In the genomic region with DNA sequence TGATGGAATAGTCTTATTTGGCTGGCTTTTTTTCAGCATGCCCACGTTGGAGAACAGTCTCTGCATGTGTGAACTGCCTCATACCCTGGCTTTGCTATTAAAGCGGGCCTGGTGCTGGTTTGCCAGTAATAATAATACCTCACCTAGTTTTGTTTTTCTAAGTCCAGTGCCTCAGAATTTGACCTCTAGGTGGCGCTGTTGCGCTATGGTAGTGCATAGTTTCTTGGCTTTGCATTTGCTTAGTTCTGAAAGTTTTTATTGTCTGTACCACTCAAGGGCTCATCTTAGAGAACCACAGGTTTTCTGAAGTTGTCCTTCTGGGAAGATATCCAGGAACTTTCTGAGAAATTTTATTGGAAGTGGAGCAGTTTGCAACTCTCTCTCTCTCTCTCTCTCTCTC, we compare ENCODE assay signal across 9 mouse cellular contexts. TPM values are rescaled to one million over a fixed set of nuclear protein-coding genes. Genes with fewer than 3 reads are reported as not detected.
DNase-seq lines count a peak whose midpoint lies in the region; ATAC-seq lines count a peak whose summit lies in the region.
"Had no signal": no experiment of that assay in that cellular context is flagged by ENCODE, and none has a peak within 500 bp of the region (broad histone marks: within the 10 kb centered on the region; RNA-seq: fewer than 3 reads in every experiment).

No protein-coding gene starts in this region.

- H3K36me3 ChIP-seq in hindbrain, embryonic 10.5 days: peaks cover 27% of the 10 kb centered on the region
- H3K36me3 ChIP-seq in hindbrain, embryonic 13.5 days: peaks cover 25% of the 10 kb centered on the region

- no peaks in the 10 kb centered on the region for H3K9me3 ChIP-seq in hindbrain, embryonic 10.5 days
- no peaks in the 10 kb centered on the region for H3K9me3 ChIP-seq in hindbrain, embryonic 13.5 days
- H3K9me3 ChIP-seq: embryonic facial prominence, embryonic 13.5 days had no signal

- no peak overlapping the region for H3K9ac ChIP-seq in hindbrain, embryonic 13.5 days
- H3K9ac ChIP-seq: embryonic facial prominence, embryonic 13.5 days had no signal

- WGBS in hindbrain, embryonic 10.5 days: 2% methylated on average over 4 of the region's 4 CpGs
- WGBS in hindbrain, embryonic 13.5 days: 10% methylated on average over 4 of the region's 4 CpGs

- intact Hi-C loops in heart, postnatal 36 days (cut with DNase I): loop anchor here (2.0 kb wide), 1 partner anchor 735 kb away; no protein-coding TSS in a partner anchor
- intact Hi-C loops in left cerebral cortex, postnatal 14 days (cut with DNase I): loop anchor here (5.0 kb wide), 1 partner anchor 737 kb away; no protein-coding TSS in a partner anchor

- H3K27ac ChIP-seq in hindbrain, embryonic 10.5 days: no peak overlapping the region
- H3K27ac ChIP-seq in hindbrain, embryonic 13.5 days: no peak overlapping the region
- H3K27ac ChIP-seq: embryonic facial prominence, embryonic 13.5 days had no signal

- DNase-seq in hindbrain, embryonic 10.5 days (ENCODE audit: low spot score): peak; percentile 77
- peak; percentile 84 for DNase-seq in ZHBTc4 (ENCODE audit: low read depth, low spot score)
- peak; percentile 90 for DNase-seq in embryo, embryonic 10 days (ENCODE audit: low spot score)
- DNase-seq in heart, postnatal 36 days: peak; percentile 66 to 80
- peak; percentile 77 to 88 for DNase-seq in left cerebral cortex, postnatal 14 days (ENCODE audit: low spot score in 2 of 2)
- peak; percentile 75 for DNase-seq in thymus, postnatal 0 days (ENCODE audit: low spot score)

- H3K4me2 ChIP-seq in hindbrain, embryonic 13.5 days: no peak overlapping the region
- H3K4me2 ChIP-seq: embryonic facial prominence, embryonic 13.5 days had no signal

- H3K27me3 ChIP-seq in hindbrain, embryonic 10.5 days (ENCODE audit: insufficient read depth, poor library complexity, severe bottlenecking): no peaks in the 10 kb centered on the region
- H3K27me3 ChIP-seq in hindbrain, embryonic 13.5 days: peaks cover 5% of the 10 kb centered on the region; the same call in 1 of the 2 replicates
- H3K27me3 ChIP-seq: embryonic facial prominence, embryonic 13.5 days had no signal

- H3K4me3 ChIP-seq in hindbrain, embryonic 10.5 days: no peak overlapping the region
- H3K4me3 ChIP-seq in hindbrain, embryonic 13.5 days: no peak overlapping the region
- H3K4me3 ChIP-seq: embryonic facial prominence, embryonic 13.5 days had no signal

- no peak for ATAC-seq in hindbrain, embryonic 13.5 days (ENCODE audit: low FRiP score)
- ATAC-seq in neutrophil, adult 5-6 weeks (ENCODE audit: extremely low read depth, insufficient number of reproducible peaks, low FRiP score, poor library complexity, severe bottlenecking): peak; percentile 58; the same call in 1 of the 2 replicates

- no peaks in the 10 kb centered on the region for H3K4me1 ChIP-seq in hindbrain, embryonic 10.5 days (replicated peaks)
- no peaks in the 10 kb centered on the region for H3K4me1 ChIP-seq in hindbrain, embryonic 13.5 days (replicated peaks)
- H3K4me1 ChIP-seq: embryonic facial prominence, embryonic 13.5 days had no signal

RNA-seq across cellular contexts. Expression of gene 4930535I16Rik, which starts 22.0 kb away (rescaled TPM):
- not detected in 2 replicates for polyA plus RNA-seq in hindbrain, embryonic 10.5 days (2016; fragmentation: Nextera tagmentation; extraction: Ambion mirVana)
- polyA plus RNA-seq in hindbrain, embryonic 13.5 days (2015; fragmentation: Nextera tagmentation; extraction: Ambion mirVana): not detected in 2 replicates
- total RNA-seq in heart, postnatal 36 days (2021): not detected
- not detected for total RNA-seq in left cerebral cortex, postnatal 14 days (2021)
- not detected in 2 replicates for total RNA-seq in neutrophil, adult 5-6 weeks (2017)
- not detected in 2 replicates for polyA plus RNA-seq in thymus, postnatal 0 days (2015; fragmentation: Nextera tagmentation; extraction: Ambion mirVana)
- polyA plus RNA-seq: embryonic facial prominence, embryonic 13.5 days had no signal

RNA-seq across cellular contexts. Expression of gene Rragc, which starts 22.6 kb away (rescaled TPM):
- polyA plus RNA-seq in hindbrain, embryonic 10.5 days (2016; fragmentation: Nextera tagmentation; extraction: Ambion mirVana): 40.6 and 47.1 TPM in 2 replicates
- polyA plus RNA-seq in hindbrain, embryonic 13.5 days (2015; fragmentation: Nextera tagmentation; extraction: Ambion mirVana): 46.3 and 47.0 TPM in 2 replicates
- 10 to 100 TPM; 39.8 to 40.0 TPM for total RNA-seq in heart, postnatal 36 days (2021)
- 10 to 100 TPM; 52.2 to 53.1 TPM for total RNA-seq in left cerebral cortex, postnatal 14 days (2021)
- 36.7 and 39.6 TPM in 2 replicates for total RNA-seq in neutrophil, adult 5-6 weeks (2017)
- 41.2 and 48.5 TPM in 2 replicates for polyA plus RNA-seq in thymus, postnatal 0 days (2015; fragmentation: Nextera tagmentation; extraction: Ambion mirVana)

RNA-seq across cellular contexts. Expression of gene Mycbp, which starts 35.2 kb away (rescaled TPM):
- 56.1 and 72.2 TPM in 2 replicates for polyA plus RNA-seq in hindbrain, embryonic 10.5 days (2016; fragmentation: Nextera tagmentation; extraction: Ambion mirVana)
- polyA plus RNA-seq in hindbrain, embryonic 13.5 days (2015; fragmentation: Nextera tagmentation; extraction: Ambion mirVana): 31.5 and 46.3 TPM in 2 replicates
- 10 to 100 TPM; 23.0 to 25.6 TPM for total RNA-seq in heart, postnatal 36 days (2021)
- 10 to 100 TPM in 1 of 2 experiments, 1 to 10 TPM in 1; 10.0 to 11.1 TPM for total RNA-seq in left cerebral cortex, postnatal 14 days (2021)
- 17.6 and 24.4 TPM in 2 replicates for total RNA-seq in neutrophil, adult 5-6 weeks (2017)
- 64.7 and 76.5 TPM in 2 replicates for polyA plus RNA-seq in thymus, postnatal 0 days (2015; fragmentation: Nextera tagmentation; extraction: Ambion mirVana)
